Mouse (Mus musculus): ENCODE results near the gene Birc6. TPM values are rescaled to one million over a fixed set of nuclear protein-coding genes. Genes with fewer than 3 reads are reported as not detected.

The Birc6 gene
- total RNA-seq (2021), result 100 to 1,000 TPM in 1 of 2 experiments, 10 to 100 TPM in 1; 94.9 to 103 TPM
- long read RNA-seq, experiment 1, partial matches to known transcripts, result 1 of 1 reads
- long read RNA-seq, experiment 1, other reads (novel, unspliced or antisense), result 0 of 1 reads
- long read RNA-seq, experiment 2, partial matches to known transcripts, result 4 of 5 reads
- long read RNA-seq, experiment 2, other reads (novel, unspliced or antisense), result 1 of 5 reads

DNA sequence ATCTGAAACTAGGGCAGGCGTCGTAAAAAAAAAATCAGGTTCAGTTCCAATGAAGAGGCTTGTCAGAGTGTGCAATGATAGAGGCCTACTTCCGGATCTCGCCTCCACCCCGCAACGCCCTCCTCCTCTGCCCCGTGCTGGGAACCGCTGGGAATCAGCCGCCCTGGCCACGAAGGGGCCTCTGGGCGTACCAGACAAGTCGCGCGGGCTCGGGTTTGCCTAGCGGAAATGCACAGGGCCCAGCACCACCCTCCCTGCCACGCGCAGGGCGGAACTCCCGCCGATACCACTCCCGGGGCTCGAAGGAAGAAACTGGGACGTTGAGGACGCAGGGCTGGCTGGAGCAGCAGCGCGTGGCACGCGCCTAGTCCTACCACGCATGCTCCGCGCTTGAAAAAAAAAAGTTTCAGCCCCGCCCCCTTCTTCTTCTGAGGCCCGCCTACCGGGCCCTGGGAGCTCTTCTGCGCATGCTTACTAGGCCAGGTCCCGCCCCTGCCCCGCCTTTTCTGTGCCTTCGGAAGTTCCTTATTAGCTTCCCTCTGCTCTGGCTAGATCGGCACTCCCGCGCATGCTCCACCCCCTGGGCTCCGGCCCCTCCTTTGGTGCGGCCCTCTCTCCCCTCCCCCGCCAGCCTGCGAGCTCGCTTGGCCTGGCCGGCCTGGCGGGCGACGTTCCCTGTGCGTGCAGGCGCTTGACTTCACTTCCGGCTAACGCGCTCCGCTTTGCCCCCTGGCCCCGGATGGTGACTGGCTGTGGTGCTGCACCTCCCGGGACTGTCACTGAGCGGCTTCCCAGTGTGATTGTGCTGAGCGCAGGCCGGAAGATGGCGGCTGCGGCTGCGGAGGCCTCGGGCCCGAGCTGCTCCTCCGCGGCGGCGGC is at the start of gene Birc6:
Gene Birc6 (plus strand): TSS at position 567 of the 879 bp plus-strand sequence.
- peak; percentile 100 for DNase-seq
- intact Hi-C loops (cut with DNase I), result loop anchor here (2.0 to 5.0 kb wide), 2 partner anchors 39 to 191 kb away; partner anchors contain the start of genes Spast and Yipf4

DNA sequence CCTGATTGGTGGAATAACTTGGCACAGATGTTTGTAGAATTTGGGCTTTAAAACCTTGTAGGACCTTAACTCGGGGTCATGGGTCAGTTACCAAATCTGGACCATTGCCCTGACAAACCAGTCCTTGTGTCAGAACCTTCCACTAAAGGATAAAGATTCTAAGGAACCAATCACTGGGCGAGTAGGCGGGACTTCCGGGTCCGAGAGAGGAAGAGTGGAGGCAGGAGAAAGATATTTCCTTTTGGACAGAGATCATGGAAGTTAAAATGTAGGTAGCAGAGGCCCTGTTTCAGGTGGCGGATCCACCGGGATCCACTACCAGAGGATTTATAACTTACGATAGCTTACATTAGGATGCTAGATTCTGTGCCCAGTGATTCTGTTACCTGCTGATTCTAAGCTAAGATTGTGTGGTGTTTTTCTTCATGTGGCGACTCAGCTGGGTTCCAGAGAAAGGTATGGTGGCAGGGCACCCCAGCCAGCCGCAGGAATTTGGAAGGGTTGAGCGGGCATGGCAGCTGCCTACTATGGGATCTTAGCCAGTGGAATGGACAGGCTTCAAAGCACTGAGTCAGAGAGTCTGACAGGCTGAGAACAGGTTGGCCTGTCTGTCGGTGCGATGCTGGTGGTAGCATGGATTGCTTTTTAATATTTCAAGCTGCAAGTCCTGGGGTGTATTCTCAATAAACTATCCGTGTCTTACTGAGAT is 47.6 kb upstream of the Birc6 start:
- DNase-seq, result no peak
- intact Hi-C loops (cut with DNase I), result loop anchor here (10.0 kb wide), 1 partner anchor 86 kb away; the partner anchor contains the start of gene Slc30a6

DNA sequence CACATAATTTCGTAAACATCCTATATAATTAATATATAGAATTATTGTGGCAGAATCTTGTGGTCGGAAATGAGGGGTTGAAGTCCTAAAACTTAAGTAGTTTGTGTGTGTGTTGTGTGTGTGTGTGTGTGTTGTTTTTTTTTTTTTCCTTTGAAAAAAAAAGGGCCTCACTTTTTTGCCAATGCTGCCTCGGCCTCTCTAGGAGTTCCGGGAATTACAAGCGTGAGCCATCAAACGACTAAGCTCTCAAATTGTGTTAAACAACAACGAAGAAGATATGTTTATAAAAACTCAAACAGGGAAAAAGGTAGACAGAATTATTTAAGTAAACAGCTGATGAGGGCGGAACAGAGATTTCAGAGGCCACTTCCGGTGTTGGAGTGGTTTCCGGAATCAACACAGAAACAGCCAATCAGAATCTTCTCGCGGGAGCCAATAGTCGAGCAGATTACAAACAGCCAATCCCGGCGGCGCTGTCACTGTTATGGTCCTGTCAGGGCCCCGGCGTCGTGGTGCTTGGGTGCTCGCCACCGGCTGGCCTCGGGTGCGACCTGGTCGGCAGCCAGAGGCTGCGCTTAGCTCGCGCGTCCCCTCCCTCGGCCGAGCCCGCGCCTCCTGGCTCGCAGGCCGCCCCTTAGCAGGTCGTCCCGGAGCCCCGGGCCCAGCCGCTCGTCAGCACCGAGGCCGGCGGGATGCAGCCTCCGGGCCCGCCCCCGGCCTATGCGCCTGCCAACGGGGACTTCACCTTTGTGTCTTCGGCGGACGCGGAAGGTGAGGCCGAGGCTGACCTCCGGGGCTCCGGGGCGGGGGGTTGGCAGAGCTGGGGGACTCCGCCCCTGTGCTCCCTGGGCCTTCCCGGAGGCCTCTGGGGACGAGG is 38.8 kb upstream of the Birc6 start, which contains the start of gene Yipf4:
Gene Yipf4 (plus strand): TSS at position 470 of the 877 bp plus-strand sequence.
- peak; percentile 96 to 97 for DNase-seq
- intact Hi-C loops (cut with DNase I), result loop anchor here (2.0 to 10.0 kb wide), 2 partner anchors 40 to 94 kb away; partner anchors contain the start of genes Birc6 and Slc30a6

DNA sequence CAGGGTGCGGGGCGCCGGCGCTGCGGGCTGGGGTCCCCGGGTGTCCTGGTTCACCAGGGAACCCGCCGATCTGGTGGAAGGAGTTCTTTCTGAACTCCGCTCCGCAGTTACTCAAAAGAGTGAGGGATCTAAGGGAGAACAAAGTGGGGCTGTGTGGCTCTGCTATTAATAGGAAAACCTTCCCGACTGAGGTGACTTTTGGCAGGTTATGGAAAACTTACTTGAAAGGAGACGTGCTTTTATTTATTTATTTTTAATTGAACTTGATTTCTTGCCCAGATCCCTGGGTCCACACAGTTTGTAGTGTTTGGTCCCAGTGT is 38.2 kb upstream of the Birc6 start:
- DNase-seq, result no peak
- intact Hi-C loops (cut with DNase I), result loop anchor here (2.0 to 10.0 kb wide), 3 partner anchors 39 to 105 kb away; partner anchors contain the start of genes Birc6 and Slc30a6

DNA sequence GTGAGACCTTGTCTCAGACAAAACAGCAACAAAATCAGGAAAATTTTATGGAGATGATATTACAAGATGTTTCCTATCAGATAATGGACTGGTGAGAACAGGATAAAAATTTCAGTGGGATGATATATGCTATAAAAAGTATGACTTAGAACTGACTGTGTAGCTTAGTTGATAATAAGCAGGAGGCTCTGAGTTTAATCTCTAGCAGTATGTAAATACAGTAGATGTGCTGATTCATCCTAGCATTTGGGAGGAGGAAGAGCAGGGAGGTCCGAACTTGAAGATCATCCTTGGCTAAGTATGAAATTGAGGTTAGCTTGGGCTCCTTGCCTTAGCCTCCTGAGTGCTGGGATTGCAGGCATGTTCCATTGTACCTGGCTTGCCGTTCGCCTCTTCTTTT is 36.5 kb upstream of the Birc6 start:
- DNase-seq, result no peak
- intact Hi-C loops (cut with DNase I), result loop anchor here (10.0 kb wide), 1 partner anchor 103 kb away; no protein-coding TSS in a partner anchor

DNA sequence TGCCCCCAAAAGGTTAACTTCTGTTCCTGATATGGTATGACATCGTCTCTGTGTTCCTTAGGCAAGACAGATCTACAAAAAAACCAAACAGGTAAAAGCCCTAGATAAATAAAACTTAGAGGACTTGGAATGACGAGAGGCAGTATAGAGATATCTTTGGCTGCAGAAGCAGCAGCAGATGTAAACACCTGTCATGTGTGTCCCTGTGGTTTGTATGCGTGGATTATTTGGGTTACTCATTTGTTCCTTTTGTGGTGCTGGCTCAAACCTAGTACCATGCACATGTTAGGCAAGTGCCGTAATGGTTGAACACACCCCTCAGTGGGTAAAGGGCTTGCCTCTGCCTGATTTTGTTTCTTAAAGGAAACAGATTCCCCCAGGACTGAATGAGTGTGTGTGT is 27.9 kb upstream of the Birc6 start:
- no peak for DNase-seq
- intact Hi-C loops (cut with DNase I), result no loop called here

DNA sequence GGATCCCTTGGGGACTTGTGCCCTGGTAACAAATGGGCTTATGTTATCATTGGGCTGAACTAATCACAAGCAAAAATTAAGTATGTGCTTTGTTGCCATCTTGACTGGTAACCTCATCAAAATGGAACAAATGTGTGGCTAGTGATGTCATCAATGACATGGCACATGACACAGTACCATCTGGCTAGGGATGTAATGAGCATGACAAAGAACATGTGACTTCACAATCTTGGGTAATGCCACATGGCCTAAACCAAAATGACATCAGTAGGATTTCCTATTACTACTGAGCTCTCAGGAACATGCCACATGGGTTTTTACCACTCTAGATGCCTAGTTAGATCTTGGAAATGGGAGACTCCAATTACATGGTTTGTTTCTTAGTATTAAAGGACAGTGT is 27.0 kb upstream of the Birc6 start:
- DNase-seq, result no peak
- intact Hi-C loops (cut with DNase I), result no loop called here

DNA sequence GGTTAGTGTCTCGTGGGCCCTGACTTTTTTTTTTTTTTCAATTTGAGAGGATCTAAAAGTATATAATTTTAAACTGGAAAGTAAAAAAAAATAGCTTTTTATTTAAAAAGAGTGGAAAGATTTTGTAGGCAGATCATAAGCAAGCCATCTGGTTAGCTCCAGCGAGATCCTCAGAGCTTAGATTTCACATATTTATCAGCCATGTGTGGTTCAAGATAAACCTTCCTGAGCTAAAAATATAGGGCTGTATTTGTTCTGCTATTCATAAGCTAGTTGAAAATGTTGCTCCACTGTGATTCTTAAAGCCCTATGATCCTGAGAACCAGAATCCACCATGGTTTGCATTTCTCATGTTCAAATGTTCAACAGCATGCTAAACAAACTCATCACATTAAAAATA is 20.2 kb upstream of the Birc6 start:
- intact Hi-C loops (cut with DNase I), result no loop called here
- DNase-seq, result no peak

DNA sequence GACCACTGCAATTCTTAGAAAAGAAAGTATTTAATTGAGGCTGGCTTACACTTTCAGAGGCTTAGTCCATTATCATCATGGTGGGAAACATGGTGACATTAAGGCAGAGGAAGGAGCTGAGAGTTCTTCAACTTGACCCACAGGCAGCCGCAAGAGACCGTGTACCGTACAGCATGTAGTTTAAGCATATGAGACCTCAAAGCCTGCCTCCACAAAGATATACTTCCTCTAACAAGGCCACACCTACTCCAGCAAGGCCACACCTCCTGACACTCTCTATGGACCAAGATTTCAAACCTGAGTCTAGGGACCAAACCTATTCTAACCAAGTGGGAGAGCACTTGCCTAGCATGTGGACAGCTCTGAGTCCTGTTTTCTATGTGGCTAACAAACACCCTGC is 19.5 kb upstream of the Birc6 start:
- intact Hi-C loops (cut with DNase I), result no loop called here
- no peak for DNase-seq

DNA sequence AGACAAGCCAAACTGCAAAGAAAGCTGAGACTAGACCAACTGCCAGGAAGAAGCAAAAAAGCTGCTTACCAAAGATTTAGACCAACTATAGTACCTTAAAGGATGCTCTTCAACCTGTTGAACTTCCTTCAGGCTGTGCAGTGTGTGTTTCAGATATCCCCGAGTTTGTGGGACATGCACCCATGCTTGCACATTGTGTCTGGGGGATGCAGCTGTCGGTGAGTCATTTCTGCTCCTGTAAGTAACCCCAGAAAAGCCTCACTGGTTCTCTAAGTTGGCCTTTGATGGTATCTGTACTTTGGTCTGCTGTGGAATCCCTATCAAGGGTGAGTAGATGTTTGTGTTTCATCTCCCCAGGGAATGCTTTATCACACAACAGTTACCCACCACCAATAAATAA is 15.8 kb upstream of the Birc6 start:
- intact Hi-C loops (cut with DNase I), result no loop called here
- no peak for DNase-seq

DNA sequence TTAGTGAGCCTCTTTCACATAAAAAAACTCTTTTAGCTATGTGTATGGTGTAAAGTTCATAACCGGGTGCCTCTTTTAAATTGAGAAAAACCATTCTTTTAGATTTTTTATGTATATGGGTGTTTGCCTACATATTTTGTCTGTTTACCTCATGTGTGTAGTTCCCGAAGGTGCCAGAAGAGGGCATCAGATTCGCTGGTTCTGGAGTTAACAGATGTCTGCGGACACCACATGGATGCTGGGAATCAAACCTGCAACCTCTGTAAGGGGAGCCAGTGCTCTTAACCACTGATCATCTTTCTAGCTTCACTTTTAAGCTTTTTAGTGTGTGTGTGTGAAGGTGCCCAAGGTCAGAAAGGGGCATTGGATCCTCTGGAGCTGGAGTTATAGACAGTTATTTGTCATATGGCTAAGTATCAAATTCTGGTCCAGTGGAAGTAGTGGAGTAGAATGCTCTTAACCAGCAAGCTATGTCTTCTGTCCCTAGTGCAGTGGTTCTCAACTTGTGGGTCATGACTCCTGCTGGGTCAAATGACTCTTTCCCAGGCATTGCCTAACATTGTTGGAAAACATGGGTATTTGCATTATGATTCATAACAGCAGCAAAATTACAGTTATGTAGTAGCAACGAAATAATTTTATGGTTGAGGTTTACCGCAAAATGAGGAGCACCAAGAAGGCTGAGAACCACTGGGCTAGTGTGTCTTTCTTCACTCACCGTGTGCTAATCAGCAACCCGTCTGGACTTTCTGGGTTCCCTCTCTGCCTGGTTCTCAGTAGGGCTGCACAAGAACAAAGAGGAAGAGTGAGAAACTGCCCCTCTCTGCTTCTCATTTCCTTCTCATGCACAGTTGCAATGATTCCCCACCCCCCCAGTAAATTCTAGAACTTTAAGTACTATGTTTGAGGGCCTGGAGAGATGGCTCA is 5.0 kb upstream of the Birc6 start:
- intact Hi-C loops (cut with DNase I), result no loop called here
- DNase-seq, result no peak

DNA sequence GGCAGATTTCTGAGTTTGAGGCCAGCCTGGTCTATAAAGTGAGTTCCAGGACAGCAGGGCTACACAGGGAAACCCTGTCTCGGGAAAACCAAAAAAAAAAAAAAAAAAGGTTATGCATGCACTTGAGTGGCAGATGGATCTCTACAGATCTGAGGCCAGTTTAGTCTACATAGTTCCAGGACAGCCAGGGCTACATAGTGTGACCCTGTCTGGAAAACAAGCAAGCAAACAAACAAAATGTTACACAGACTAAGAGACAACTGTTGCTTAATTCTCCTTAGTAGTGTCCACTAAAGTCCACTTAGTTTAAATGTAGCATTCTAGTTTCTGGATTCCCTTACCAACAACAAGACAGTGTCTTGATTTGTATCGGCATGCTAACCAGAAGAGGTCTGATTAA is 2.0 kb upstream of the Birc6 start:
- intact Hi-C loops (cut with DNase I), result loop anchor here (5.0 kb wide), 1 partner anchor 189 kb away; the partner anchor contains the start of gene Spast

DNA sequence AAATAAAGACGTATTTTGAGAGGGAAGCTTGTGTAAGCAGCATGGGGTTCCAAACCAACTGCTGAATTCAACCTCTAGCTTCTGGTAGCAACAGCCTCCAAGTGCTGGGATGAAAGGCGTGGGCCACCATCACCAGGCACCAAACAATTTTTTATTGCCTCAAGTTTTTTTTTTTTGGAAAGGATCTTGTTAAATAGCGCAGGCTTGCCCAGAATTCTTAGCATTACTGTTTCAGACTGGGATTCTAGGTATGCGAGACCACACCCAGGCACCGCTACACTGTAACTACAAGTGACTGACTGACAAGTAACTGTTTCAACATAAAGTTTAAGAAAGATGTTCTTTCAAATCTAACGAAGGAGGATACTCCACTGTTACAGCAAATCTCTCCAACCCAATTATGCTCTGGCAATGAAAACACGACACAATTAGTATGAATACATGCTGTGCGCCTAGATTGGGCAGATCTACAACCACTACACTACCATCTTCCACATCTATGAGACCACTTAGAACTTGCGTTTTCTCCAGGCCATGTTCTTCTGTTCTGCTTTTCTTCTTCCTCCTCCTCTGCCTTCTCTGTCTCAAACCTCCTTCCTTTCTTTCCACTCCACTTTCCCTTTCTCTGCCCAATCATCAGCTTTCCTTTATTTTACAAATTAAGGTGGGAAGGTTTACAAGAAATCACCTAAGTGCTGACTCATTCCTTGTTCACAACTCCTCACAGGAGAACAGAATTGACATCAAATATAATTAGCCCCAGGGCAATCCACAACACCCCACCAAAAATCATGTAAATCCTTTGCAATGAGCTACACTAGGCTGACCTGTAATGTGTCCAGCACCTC is 1.1 kb upstream of the Birc6 start:
- DNase-seq, result no peak
- intact Hi-C loops (cut with DNase I), result loop anchor here (5.0 kb wide), 1 partner anchor 190 kb away; the partner anchor contains the start of gene Spast

More for the DNA sequence above, 2.0 kb upstream of the Birc6 start:
- no peak for DNase-seq

DNA sequence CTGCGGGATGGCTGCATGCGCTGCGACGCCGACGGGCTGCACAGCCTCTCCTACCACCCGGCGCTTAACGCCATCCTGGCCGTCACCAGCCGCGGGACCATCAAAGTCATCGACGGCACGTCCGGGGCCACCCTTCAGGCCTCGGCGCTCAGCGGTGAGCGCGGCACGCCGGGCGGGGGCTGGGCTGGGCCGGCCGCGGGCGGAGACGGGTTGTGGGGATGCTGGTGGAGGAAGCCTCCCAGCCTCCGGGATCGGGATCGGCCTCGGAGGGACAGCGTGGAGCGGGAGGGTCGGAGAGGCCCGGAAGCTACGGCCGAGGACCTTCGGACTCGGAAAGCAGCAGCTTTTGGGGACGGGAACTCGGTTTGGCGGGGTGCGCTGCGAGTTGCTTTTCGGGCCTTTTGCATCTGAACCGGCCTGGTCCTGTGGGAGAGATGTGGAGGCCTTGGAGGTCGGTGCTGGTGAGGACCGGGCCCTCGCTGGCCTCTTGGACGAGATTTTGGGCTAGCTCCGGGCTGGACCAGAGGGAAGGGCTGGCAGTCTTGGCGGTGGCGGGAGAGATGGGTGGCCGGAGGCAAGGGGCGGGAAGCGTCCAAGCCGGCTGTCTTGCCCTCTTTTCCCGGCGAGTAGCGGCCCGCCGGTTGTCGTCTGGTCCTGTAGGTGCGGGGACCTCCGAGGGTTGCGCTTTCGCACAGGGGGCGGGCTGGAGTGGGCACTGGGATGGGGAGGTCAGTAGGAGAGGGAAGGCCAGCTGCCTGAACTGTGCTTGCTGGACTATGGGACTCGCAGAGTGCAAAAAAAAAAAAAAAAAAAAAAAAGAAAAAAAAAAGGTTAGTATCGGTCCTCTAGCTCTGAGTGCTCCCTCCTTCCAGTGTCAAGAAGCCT is 795 bp downstream of the Birc6 start:
- DNase-seq, result peak in 1 of 2 experiments; percentile 30
- intact Hi-C loops (cut with DNase I), result loop anchor here (2.0 to 5.0 kb wide), 2 partner anchors 40 to 192 kb away; partner anchors contain the start of genes Spast and Yipf4

DNA sequence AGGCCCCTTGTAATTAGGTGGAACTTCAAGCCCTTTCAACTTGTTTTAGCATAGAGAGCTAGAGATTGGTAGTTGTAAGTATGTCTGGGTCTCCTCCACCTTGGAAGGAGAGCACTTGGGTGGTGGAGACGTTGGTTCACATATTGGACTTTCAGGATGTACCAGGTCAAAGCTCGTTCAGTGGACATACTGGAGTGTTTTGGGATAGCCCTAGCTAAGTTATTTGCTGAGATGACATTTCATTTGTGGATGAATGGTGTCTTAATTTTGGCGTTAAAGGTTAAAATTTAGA is 1.4 kb downstream of the Birc6 start:
- intact Hi-C loops (cut with DNase I), result loop anchor here (2.0 to 5.0 kb wide), 2 partner anchors 41 to 192 kb away; partner anchors contain the start of genes Spast and Yipf4
- no peak for DNase-seq

DNA sequence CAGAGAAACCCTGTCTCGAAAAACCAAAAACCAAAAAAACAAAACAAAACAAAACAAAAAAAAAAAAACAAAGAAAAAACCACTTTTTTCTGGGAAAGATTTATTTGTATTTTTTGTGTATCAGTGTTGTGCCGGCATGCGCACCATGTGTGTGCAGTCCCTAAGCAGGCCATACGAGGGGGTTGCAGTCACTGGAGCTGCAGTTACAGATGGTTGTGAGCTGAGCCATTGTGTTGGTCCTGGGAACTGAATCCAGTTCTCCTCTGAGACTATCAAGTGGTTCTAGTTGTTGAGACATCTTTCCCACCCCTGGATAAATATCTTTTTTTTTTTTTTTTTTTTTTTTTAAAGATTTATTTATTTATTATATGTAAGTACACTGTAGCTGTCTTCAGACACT is 6.9 kb downstream of the Birc6 start:
- intact Hi-C loops (cut with DNase I), result no loop called here
- DNase-seq, result no peak

DNA sequence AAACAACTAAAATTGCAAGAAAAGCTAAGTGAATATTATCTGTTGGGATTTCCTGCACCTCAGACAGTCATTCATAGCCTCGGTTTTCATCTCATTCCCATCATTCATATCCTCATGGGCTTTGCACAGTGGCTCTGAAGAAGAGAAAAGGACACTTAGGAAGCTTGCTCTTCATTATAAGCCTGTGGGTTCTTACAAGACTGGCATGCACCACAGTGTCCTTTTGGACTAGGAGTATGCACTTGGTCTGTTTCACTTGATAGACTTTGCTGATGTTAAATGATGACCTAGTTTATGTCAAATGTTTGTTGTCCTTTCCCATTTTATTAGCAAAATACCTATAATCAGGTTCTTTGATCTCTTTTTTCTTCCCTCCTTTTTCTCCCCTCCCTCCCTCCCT is 9.4 kb downstream of the Birc6 start:
- no peak for DNase-seq
- intact Hi-C loops (cut with DNase I), result no loop called here

All from heart, postnatal 14 days (tissue).